Mouse (Mus musculus) heart, postnatal 0 days (tissue): ENCODE measurements at regions not wholly inside any gene's neighbourhood (a gene's known extent, or its start where the extent isn't known, plus 50 kb on each side); places are given as distances from the start of the nearest gene placed in this dataset.

ENCODE experiments used
- ATAC-seq: fragments of 200-750 bp; cut with Nextera tagmentation; 2 replicates; pipeline ENCODE4 v1.8.0; 2017; ENCODE audit warnings: low read depth, moderate number of reproducible peaks, moderate library complexity; ENCODE audit not compliant: insufficient read depth
- DNase-seq: peaks from one replicate; pipeline ENCODE4 v3.0.0-alpha.2; 2016; ENCODE audit warnings: low spot score
- H3K27ac ChIP-seq: fragments of 300-500 bp; sonication (generic); 2 replicates; pipeline ENCODE4 v1.5.1; 2014; ENCODE audit warnings: low read depth, mild to moderate bottlenecking
- H3K27me3 ChIP-seq: fragments of 300-500 bp; sonication (generic); 2 replicates; pipeline ENCODE4 v1.6.1; 2014; ENCODE audit warnings: low read length, mixed read lengths; ENCODE audit not compliant: control insufficient read depth, insufficient read depth
- H3K36me3 ChIP-seq: fragments of 300-500 bp; sonication (generic); replicated peaks from 2 replicates; pipeline ENCODE4 v1.6.1; 2014; ENCODE audit warnings: low read length, mixed read lengths; ENCODE audit not compliant: control insufficient read depth, insufficient read depth
- H3K4me1 ChIP-seq: fragments of 300-500 bp; sonication (generic); 2 replicates; pipeline ENCODE4 v1.6.1; 2014; ENCODE audit warnings: antibody characterized with exemption; ENCODE audit not compliant: control insufficient read depth, insufficient read depth
- H3K4me2 ChIP-seq: fragments of 300-500 bp; sonication (generic); 2 replicates; pipeline ENCODE4 v1.6.1; 2014; ENCODE audit warnings: low read depth, mild to moderate bottlenecking, low read length, moderate library complexity
- H3K4me3 ChIP-seq: fragments of 300-500 bp; sonication (generic); 2 replicates; pipeline ENCODE4 v1.5.1; 2014; ENCODE audit warnings: low read depth, low read length
- H3K9ac ChIP-seq: fragments of 300-500 bp; sonication (generic); replicated peaks from 2 replicates; pipeline ENCODE4 v1.6.1; 2014; ENCODE audit warnings: low read depth, low read length, mixed read lengths
- H3K9me3 ChIP-seq: fragments of 300-500 bp; sonication (generic); replicated peaks from 2 replicates; pipeline ENCODE4 v1.6.1; 2016; ENCODE audit warnings: low read length; ENCODE audit not compliant: control insufficient read depth
- CTCF ChIP-seq: IDR thresholded peaks from 2 replicates; pipeline ENCODE4 v1.5.1; 2016; ENCODE audit warnings: antibody characterized with exemption, control low read depth, low read depth
- EP300 ChIP-seq: IDR thresholded peaks from 2 replicates; pipeline ENCODE4 v1.6.1; 2016; ENCODE audit warnings: antibody characterized with exemption, low read depth
- WGBS: fragments of 180-500 bp; shearing (Covaris S2); extraction: QIAGEN DNeasy Blood & Tissue Kit; methylation state at CpG from one replicate; pipeline ENCODE4 v1.1.7; 2014; 5-methylcytosine and 5-hydroxymethylcytosine counted together

DNA sequence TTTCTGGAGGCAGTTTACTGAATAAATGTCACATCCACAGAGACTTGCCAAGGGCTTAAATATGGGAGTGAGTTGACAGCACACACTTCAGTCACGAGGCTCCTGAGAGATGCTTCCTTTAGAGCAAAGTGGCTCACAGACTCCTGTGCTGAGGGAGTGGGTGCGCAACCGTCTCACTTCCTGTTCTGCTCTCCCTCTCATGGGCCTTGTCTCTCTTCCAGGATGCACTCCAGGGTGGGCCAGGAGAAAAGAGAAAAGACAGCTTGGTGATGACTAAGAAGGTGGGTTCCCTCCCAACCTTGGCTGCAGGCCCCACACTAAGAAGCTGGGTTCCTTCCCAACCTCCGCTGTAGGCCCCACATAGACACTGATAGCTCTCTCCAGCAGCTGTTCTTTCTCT, 57.5 kb upstream of the Polg start:
- no peak overlapping the region for H3K4me3 ChIP-seq
- H3K4me1 ChIP-seq, result peaks cover 10% of the 10 kb centered on the region; the same call in 1 of the 2 replicates
- no peak for ATAC-seq
- H3K27me3 ChIP-seq, result peaks cover 75% of the 10 kb centered on the region
- H3K27ac ChIP-seq, result no peak overlapping the region
- no peak for DNase-seq
- H3K4me2 ChIP-seq, result no peak overlapping the region
- no peaks in the 10 kb centered on the region for H3K9me3 ChIP-seq
- TF ChIP-seq EP300 (no peak), CTCF (no peak)
- no peaks in the 10 kb centered on the region for H3K36me3 ChIP-seq
- no peak overlapping the region for H3K9ac ChIP-seq
- WGBS, result 62% methylated on average over 4 of the region's 4 CpGs

DNA sequence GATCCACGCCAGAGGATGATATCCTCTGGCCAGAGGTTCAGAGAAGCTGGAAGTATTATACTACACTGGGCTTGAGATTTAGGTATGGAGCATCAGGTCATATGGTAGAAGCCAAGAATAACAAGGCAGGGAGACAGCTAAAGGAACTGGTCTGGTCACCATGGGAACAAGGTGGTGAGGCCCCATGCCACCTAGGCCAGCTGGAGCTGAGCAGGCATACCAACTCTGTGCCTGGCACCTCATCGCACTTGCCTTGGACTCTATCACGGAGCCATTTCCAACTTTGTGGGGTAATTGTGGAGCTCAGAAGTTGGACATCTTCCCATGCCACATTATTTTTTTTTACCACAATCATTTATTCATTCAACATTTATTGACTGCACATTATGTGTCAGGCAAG, 55.9 kb upstream of the Polg start:
- 85% methylated on average over 3 of the region's 3 CpGs for WGBS
- H3K4me1 ChIP-seq, result peaks cover 10% of the 10 kb centered on the region; the same call in 1 of the 2 replicates
- DNase-seq, result no peak
- TF ChIP-seq EP300 (no peak), CTCF (no peak)
- H3K9ac ChIP-seq, result no peak overlapping the region
- no peak overlapping the region for H3K4me2 ChIP-seq
- H3K27ac ChIP-seq, result no peak overlapping the region
- no peak for ATAC-seq
- H3K4me3 ChIP-seq, result no peak overlapping the region
- no peaks in the 10 kb centered on the region for H3K36me3 ChIP-seq
- no peaks in the 10 kb centered on the region for H3K9me3 ChIP-seq
- peaks cover 75% of the 10 kb centered on the region for H3K27me3 ChIP-seq

DNA sequence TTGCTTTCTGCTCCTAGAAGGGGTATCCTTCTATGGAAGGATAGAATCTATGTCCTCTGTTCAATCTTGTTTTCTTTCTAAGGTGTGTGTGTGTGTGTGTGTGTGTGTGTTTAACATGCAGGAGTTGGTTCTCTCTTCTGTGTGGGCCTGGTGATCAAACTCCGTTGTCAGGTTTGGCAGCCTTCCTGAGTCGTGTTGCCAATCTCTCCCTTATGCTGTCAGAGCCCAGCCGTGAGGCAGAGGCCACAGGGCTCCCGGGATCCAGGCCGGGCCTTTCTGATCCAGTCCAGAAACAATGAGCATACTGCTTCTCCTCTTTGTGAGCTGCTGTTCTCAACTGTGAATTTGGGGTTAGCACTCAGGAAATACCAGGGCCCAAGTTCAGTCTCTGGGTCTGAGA, 55.1 kb upstream of the Polg start:
- 14% methylated on average over 5 of the region's 5 CpGs for WGBS
- Histone ChIP-seq H3K9ac (no peak overlapping the region), H3K4me2 (no peak overlapping the region), H3K4me1 (peaks cover 10% of the 10 kb centered on the region; the same call in 1 of the 2 replicates), H3K36me3 (no peaks in the 10 kb centered on the region), H3K27ac (no peak overlapping the region), H3K4me3 (no peak overlapping the region), H3K9me3 (no peaks in the 10 kb centered on the region), H3K27me3 (peaks cover 75% of the 10 kb centered on the region)
- no peak for TF ChIP-seq CTCF
- TF ChIP-seq EP300, result no peak
- ATAC-seq (no peak), DNase-seq (no peak)

DNA sequence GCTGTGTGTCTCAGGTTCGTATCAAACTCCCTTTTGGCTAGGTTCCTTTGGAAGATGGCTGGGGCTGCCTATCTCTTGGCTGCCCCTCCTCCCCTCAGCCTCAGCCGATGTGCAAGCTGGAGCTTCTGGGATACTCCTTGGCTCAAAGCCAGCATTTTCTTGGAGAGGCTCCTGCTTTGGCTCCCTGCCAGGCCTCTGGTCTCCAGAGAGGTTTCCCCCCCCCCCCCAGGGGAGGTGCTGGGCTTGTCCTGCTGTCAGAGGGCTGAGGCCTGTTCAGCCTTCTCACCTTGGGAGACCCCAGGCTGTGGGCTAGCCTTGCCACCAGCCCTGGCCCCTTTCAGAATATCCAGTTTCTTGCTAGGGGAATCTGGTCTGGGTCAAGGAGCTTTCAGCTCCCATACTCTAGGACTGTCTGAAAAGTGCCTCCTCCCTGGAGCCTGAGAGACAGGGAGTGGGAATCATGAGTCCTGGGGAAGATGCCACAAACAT, 54.1 kb upstream of the Polg start:
- peak; percentile 69 for ATAC-seq
- WGBS, result 3% methylated on average over 2 of the region's 2 CpGs
- peak; percentile 87 for DNase-seq
- Histone ChIP-seq H3K4me3 (no peak overlapping the region), H3K4me2 (no peak overlapping the region), H3K9me3 (no peaks in the 10 kb centered on the region), H3K4me1 (peaks cover 10% of the 10 kb centered on the region), H3K27ac (no peak overlapping the region), H3K27me3 (peaks cover 75% of the 10 kb centered on the region), H3K36me3 (no peaks in the 10 kb centered on the region), H3K9ac (no peak overlapping the region)
- TF ChIP-seq EP300 (no peak), CTCF (no peak)

DNA sequence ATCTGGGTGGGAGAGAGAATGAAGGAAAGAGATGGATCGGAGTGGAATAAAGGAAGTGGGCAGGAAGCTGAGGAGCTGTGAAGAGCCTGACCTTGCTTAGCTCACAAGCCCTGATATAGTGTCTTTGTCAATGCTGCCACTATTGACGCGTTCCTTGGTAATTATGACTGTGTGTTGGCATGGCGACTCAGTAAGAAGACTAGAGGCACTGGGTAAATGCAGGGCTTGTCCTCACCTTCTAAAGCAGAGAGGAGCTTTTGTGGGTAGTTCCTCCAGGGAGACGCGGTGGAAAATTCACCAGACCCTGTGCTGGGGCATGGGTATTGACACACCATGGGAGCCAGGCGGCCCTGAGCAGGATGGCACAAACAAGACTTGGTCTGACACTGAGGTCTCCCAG, 52.8 kb upstream of the Polg start:
- H3K9me3 ChIP-seq, result no peaks in the 10 kb centered on the region
- H3K36me3 ChIP-seq, result no peaks in the 10 kb centered on the region
- H3K27ac ChIP-seq, result no peak overlapping the region
- H3K27me3 ChIP-seq, result peaks cover 75% of the 10 kb centered on the region
- H3K9ac ChIP-seq, result no peak overlapping the region
- H3K4me3 ChIP-seq, result no peak overlapping the region
- no peak overlapping the region for H3K4me2 ChIP-seq
- peaks cover 10% of the 10 kb centered on the region for H3K4me1 ChIP-seq
- WGBS, result 76% methylated on average over 7 of the region's 7 CpGs
- DNase-seq, result no peak
- TF ChIP-seq CTCF (no peak), EP300 (no peak)
- ATAC-seq, result no peak

- Histone ChIP-seq H3K9ac (no peak overlapping the region), H3K27ac (no peak overlapping the region), H3K4me1 (peaks cover 10% of the 10 kb centered on the region), H3K4me2 (no peak overlapping the region), H3K9me3 (no peaks in the 10 kb centered on the region), H3K36me3 (no peaks in the 10 kb centered on the region), H3K4me3 (no peak overlapping the region), H3K27me3 (peaks cover 79% of the 10 kb centered on the region)
- TF ChIP-seq EP300 (no peak), CTCF (no peak)
- WGBS, result 73% methylated on average over 5 of the region's 5 CpGs
- ATAC-seq (no peak), DNase-seq (no peak)
Observed at GRCm38 (mm10) chr7:79517581-79518337, 51.6 kb upstream of the Polg start.
